Mouse (Mus musculus) kidney, embryonic 16.5 days (tissue): ENCODE measurements around the gene Tmem88b. TPM values are rescaled to one million over a fixed set of nuclear protein-coding genes. Genes with fewer than 3 reads are reported as not detected.

Source experiments
- ATAC-seq: fragments of 200-750 bp; cut with Nextera tagmentation; 2 replicates; pipeline ENCODE4 v1.8.0; 2017; ENCODE audit warnings: moderate TSS enrichment; ENCODE audit not compliant: low FRiP score, low TSS enrichment
- H3K27ac ChIP-seq: fragments of 300-500 bp; sonication (generic); 2 replicates; pipeline ENCODE4 v1.5.1; 2014; ENCODE audit warnings: low read length
- H3K27me3 ChIP-seq: fragments of 300-500 bp; sonication (generic); 2 replicates; pipeline ENCODE4 v1.6.1; 2014; ENCODE audit warnings: low read length, control low read depth, mixed read lengths; ENCODE audit not compliant: insufficient read depth
- H3K36me3 ChIP-seq: fragments of 300-500 bp; sonication (generic); 2 replicates; pipeline ENCODE4 v1.6.1; 2014; ENCODE audit warnings: low read length, control low read depth, mixed read lengths; ENCODE audit not compliant: insufficient read depth
- H3K4me1 ChIP-seq: fragments of 300-500 bp; sonication (generic); 2 replicates; pipeline ENCODE4 v1.6.1; 2014; ENCODE audit warnings: low read length, control low read depth, mixed read lengths; ENCODE audit not compliant: insufficient read depth
- H3K4me2 ChIP-seq: fragments of 300-500 bp; sonication (generic); replicated peaks from 2 replicates; pipeline ENCODE4 v1.6.1; 2014; ENCODE audit warnings: low read depth, low read length
- H3K4me3 ChIP-seq: fragments of 300-500 bp; sonication (generic); 2 replicates; pipeline ENCODE4 v1.5.1; 2014; ENCODE audit warnings: mild to moderate bottlenecking, low read length
- H3K9ac ChIP-seq: fragments of 300-500 bp; sonication (generic); replicated peaks from 2 replicates; pipeline ENCODE4 v1.6.1; 2014; ENCODE audit warnings: low read length
- H3K9me3 ChIP-seq: fragments of 300-500 bp; sonication (generic); 2 replicates; pipeline ENCODE4 v1.6.1; 2016; ENCODE audit warnings: low read length, control low read depth
- WGBS: fragments of 180-500 bp; shearing (Covaris S2); extraction: QIAGEN DNeasy Blood & Tissue Kit; methylation state at CpG from one replicate; pipeline ENCODE4 v1.1.7; 2014; 5-methylcytosine and 5-hydroxymethylcytosine counted together
- polyA plus RNA-seq: library from polyadenylated mRNA; unstranded; fragments of >200 nt; fragmentation: Nextera tagmentation; extraction: Ambion mirVana; gene quantifications from 2 replicates; pipeline ENCODE4 v1.2.1, GENCODE M21; 2015

Tmem88b gene
- polyA plus RNA-seq, 1 experiment from 2014 or later: 0.32 TPM

- Histone ChIP-seq H3K4me1 (peaks cover 16% of the 10 kb centered on the region), H3K27me3 (peaks cover 5% of the 10 kb centered on the region; the same call in 1 of the 2 replicates), H3K4me2 (peak overlapping the region; percentile 65), H3K4me3 (peak overlapping the region; percentile 53), H3K9ac (peak overlapping the region; percentile 75), H3K36me3 (no peaks in the 10 kb centered on the region), H3K9me3 (no peaks in the 10 kb centered on the region), H3K27ac (no peak overlapping the region)
- WGBS: 54% methylated on average over 5 of the region's 5 CpGs
- no peak for ATAC-seq
Observed at GRCm38 (mm10) chr4:155769496-155769879, 16.2 kb downstream of the Tmem88b start.

- ATAC-seq: no peak
- Histone ChIP-seq H3K27me3 (no peaks in the 10 kb centered on the region), H3K4me2 (no peak overlapping the region), H3K27ac (no peak overlapping the region), H3K4me3 (no peak overlapping the region), H3K4me1 (peaks cover 23% of the 10 kb centered on the region), H3K36me3 (0 out of 2 replicates have a peak, but pooled peaks cover under 1% of the 10 kb centered on the region), H3K9me3 (no peaks in the 10 kb centered on the region), H3K9ac (no peak overlapping the region)
- WGBS: 87% methylated on average over 3 of the region's 3 CpGs
Observed at GRCm38 (mm10) chr4:155762357-155762756, 23.3 kb downstream of the Tmem88b start.

DNA sequence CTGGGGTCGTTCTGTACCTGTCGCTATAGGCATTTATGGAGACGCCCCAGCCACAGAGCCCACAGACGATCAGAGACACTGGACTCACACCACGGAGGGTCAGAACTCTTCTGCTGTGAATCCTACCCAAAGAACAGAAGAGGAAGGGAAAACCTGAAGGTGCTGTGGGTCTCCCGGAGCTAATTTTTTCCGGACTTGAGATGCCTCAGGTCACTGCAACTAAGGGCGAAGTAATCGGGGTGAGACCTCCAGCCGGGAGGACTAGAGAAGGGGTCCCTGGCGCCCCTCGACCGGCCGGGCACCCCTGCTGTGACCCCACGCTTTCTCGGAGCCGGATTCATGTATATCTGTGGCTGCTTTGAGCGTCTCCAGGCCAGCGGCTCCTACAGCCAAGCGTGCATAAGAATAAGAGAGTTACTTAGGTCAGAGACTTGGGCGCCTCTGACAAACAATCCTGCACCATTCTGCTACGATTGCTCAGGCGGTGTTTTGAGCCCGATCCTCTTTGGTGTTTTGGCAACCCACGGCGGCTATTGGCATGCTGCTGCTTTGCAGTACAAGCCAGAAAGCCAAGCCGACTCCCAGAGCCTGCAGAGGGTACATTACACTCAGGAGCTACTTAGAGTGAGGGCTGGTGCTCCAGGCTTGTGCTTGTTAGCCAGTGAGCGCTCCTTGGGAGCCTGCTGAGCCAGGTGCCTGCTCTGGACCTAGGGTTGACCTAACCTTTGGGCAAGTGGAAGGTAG, 24.1 kb downstream of the Tmem88b start:
- Histone ChIP-seq H3K4me1 (peaks cover 23% of the 10 kb centered on the region), H3K27ac (peak overlapping the region; percentile 64), H3K4me2 (peak overlapping the region; percentile 87), H3K9me3 (no peaks in the 10 kb centered on the region), H3K4me3 (peak overlapping the region; percentile 85), H3K9ac (peak overlapping the region; percentile 85), H3K27me3 (no peaks in the 10 kb centered on the region), H3K36me3 (peaks cover 8% of the 10 kb centered on the region; the same call in 1 of the 2 replicates)
- WGBS: 2% methylated on average over 28 of the region's 28 CpGs
- ATAC-seq: no peak

DNA sequence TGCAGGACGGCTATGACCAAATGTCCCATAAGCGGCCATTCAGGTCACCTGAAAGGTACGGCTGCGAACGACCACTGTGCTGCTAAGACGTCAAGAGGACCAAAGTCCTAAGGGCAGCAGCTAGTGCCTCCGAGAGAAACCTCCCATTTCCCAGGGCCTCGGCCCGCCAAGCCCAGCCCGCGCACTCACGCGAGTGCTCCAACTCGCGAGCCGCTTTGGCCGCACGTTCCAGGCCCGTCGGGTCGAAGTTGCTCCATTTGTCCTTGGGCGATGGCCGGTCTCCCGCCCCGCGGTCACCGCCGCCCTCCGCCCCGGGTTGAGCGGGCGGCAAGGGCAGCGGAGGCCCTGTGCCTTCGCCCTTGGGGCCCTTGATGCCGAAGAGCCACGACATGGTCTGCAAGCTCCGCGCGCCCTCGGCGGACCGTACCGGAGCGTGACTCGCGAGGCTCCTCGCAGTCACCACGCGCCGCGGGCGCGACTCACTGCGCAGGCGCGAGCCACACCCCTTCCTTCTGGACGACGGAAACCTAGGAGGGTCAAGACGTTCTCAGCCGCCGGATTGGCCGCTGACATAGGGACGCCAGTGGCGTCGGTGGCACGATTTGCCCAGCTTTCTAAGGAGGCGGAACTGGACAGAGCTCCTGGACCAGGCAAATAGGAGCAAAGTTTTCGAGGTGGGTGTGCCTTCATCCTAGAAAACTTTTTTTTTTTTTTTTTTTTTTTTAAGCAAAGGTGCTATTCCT, 24.9 kb downstream of the Tmem88b start, which contains the start of gene Atad3a:
TSS of gene Atad3a (minus strand) at position 481 of the 743 bp plus-strand sequence.
- Histone ChIP-seq H3K36me3 (peaks cover 16% of the 10 kb centered on the region), H3K4me3 (peak within 1 kb of the TSS; percentile 85), H3K9me3 (no peaks in the 10 kb centered on the region), H3K4me2 (peak within 1 kb of the TSS; percentile 87), H3K27ac (peak within 1 kb of the TSS; percentile 64), H3K9ac (peak within 1 kb of the TSS; percentile 85), H3K4me1 (peaks cover 23% of the 10 kb centered on the region), H3K27me3 (no peaks in the 10 kb centered on the region)
- peak; percentile 98 for ATAC-seq
- WGBS: under 1% methylated on average over 65 of the region's 68 CpGs

- Histone ChIP-seq H3K9me3 (no peaks in the 10 kb centered on the region), H3K4me3 (peak overlapping the region; percentile 85), H3K36me3 (peaks cover 22% of the 10 kb centered on the region), H3K27ac (peak overlapping the region; percentile 35), H3K9ac (peak overlapping the region; percentile 81), H3K4me1 (peaks cover 23% of the 10 kb centered on the region), H3K27me3 (no peaks in the 10 kb centered on the region), H3K4me2 (peak overlapping the region; percentile 87)
- WGBS: 2% methylated on average over 10 of the region's 10 CpGs
- peak; percentile 47 for ATAC-seq
Observed at GRCm38 (mm10) chr4:155759862-155760612, 25.6 kb downstream of the Tmem88b start.

- no peak overlapping the region for H3K4me2 ChIP-seq
- no peaks in the 10 kb centered on the region for H3K9me3 ChIP-seq
- 93% methylated on average over 12 of the region's 12 CpGs for WGBS
- no peak overlapping the region for H3K4me3 ChIP-seq
- H3K36me3 ChIP-seq: peaks cover 44% of the 10 kb centered on the region
- no peaks in the 10 kb centered on the region for H3K27me3 ChIP-seq
- H3K27ac ChIP-seq: no peak overlapping the region
- H3K4me1 ChIP-seq: peaks cover 22% of the 10 kb centered on the region
- no peak for ATAC-seq
- no peak overlapping the region for H3K9ac ChIP-seq
Observed at GRCm38 (mm10) chr4:155757011-155757410, 28.7 kb downstream of the Tmem88b start.

GRCm38 (mm10) chr4:155746575-155747490, 38.8 kb downstream of the Tmem88b start:
- Histone ChIP-seq H3K36me3 (peaks cover 77% of the 10 kb centered on the region), H3K27me3 (no peaks in the 10 kb centered on the region), H3K9me3 (no peaks in the 10 kb centered on the region), H3K4me2 (no peak overlapping the region), H3K4me3 (no peak overlapping the region), H3K9ac (no peak overlapping the region), H3K27ac (no peak overlapping the region), H3K4me1 (no peaks in the 10 kb centered on the region)
- WGBS: 92% methylated on average over 17 of the region's 17 CpGs
- ATAC-seq: no peak

DNA sequence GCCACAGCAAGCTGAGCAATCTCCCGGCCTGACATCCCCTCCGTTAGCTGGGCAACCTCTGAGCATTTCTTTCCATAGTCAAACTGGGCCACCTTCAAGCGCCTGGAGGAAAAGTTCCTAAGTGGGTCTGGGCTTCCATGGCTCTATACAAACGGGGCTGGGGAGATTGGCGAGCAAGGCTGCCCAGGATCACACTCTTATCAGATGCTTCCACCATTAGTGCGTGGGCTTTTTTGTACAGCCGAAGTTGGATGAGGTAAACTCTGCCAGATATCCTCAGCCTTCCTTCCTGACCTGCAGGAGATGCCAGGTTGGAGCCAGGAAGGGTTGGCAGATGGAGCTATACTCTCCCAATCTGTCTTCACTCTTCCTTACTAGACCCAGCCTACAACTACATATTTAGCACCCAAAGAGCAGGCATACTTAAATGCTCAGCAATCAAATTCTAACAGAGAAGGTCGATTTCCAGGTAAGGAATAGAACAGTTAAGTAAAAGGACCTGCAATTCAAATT, 39.6 kb downstream of the Tmem88b start:
- no peak overlapping the region for H3K4me2 ChIP-seq
- H3K9ac ChIP-seq: no peak overlapping the region
- H3K27me3 ChIP-seq: no peaks in the 10 kb centered on the region
- no peaks in the 10 kb centered on the region for H3K9me3 ChIP-seq
- H3K27ac ChIP-seq: no peak overlapping the region
- peaks cover 78% of the 10 kb centered on the region for H3K36me3 ChIP-seq
- no peak for ATAC-seq
- 87% methylated on average over 8 of the region's 8 CpGs for WGBS
- no peak overlapping the region for H3K4me3 ChIP-seq
- H3K4me1 ChIP-seq: no peaks in the 10 kb centered on the region

DNA sequence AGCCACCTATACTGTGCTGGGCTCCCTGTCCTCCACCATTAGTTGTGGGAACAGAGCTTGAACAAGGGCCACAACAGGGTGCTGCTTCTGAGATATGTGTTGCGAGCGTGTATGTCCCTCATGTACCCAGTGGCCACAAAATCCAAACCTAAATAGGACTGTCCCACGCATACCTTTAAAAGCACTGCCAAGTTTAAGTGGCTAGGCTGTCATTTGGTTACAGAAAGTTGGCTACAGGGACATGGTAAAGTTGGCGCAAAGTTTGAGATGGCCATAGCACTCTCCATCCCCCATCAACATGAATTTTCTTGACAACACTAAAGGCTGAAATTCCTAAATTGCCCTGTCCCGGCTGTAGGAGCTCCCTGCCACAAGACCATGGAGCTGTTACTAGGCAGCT, 40.5 kb downstream of the Tmem88b start:
- H3K27me3 ChIP-seq: no peaks in the 10 kb centered on the region
- no peak overlapping the region for H3K9ac ChIP-seq
- H3K4me2 ChIP-seq: no peak overlapping the region
- WGBS: 93% methylated on average over 5 of the region's 5 CpGs
- H3K27ac ChIP-seq: no peak overlapping the region
- ATAC-seq: no peak
- peaks cover 76% of the 10 kb centered on the region for H3K36me3 ChIP-seq
- H3K9me3 ChIP-seq: no peaks in the 10 kb centered on the region
- H3K4me1 ChIP-seq: no peaks in the 10 kb centered on the region
- H3K4me3 ChIP-seq: no peak overlapping the region
